Mouse (Mus musculus) adrenal gland, adult 8-10 months (tissue): ENCODE measurements at regions not wholly inside any gene's neighbourhood (a gene's known extent, or its start where the extent isn't known, plus 50 kb on each side); places are given as distances from the start of the nearest gene placed in this dataset.
A peak's percentile ranks its signal among the peaks of the same experiment; 100 is the strongest.
"Not testable (repeated sequence)": the region's sequence is repeated elsewhere in the genome, so short reads cannot be mapped to it uniquely, and the experiment has no call there.

Experiments used
- DNase-seq: peaks from one replicate; pipeline ENCODE4 v3.0.0; 2022

DNA sequence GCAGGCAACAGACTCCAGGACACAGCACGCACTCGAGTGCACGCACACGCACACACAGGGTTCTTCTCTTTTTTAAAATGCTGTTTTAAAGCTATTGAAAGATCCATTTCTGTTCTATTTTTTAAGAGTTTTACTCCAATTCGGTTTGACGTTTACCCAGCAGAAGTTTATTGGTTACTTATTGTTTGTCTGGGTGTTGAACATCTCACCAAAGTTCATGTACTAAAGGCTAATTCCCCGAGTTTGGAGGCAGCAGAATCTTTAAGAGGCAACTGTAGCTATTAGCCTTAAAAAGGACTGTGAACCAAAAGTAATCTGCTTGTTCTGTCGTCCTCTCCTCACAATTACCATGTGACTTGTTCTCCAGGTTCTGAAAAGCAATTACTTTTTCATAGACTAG is 263.0 kb upstream of the Nfia start:
- no peak for DNase-seq

DNA sequence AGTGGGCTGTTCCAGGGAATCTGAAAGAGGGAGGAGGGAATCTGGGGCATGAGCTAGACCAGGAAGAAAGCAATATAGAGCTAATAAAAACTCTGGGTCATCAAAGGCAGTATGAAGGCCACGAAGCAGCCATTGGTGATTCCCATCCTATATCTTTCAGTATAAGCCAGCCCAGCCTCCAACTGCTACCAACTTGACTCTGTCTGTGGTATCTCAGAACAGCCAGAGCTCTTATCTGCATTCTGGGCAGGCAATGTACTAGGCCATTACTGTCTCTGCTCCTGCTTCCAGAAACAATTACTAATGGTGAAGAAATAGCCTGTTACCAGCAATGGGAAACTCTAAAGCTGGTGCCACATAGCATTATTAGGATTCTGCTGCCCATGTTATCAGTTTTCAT is 266.8 kb upstream of the Nfia start:
- no peak for DNase-seq

DNA sequence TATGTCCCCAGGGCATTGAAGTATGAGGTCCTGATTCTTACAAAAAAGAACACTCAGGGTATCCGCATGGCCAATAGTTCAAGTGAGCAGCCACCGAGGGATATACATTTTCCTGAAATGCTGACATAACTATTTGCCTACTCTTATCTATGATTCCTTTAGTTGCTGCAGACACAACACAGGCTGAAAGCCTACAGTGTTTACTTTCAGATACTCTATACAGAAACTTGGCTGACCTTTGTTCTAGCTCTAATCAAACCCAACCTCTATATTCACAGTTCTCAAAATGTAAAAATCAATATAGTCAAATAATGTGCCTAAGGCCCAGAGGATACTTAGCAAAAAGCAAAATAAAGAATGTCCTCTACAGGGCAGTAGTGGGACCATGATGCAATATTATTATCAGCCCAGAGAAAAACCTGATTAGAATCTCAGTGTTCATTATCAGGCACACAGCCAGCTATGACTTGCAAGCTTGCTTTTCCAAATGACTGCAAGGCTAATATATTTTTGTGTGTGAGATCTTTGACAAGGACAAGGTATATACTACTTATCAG is 281.2 kb upstream of the Nfia start:
- no peak for DNase-seq

DNA sequence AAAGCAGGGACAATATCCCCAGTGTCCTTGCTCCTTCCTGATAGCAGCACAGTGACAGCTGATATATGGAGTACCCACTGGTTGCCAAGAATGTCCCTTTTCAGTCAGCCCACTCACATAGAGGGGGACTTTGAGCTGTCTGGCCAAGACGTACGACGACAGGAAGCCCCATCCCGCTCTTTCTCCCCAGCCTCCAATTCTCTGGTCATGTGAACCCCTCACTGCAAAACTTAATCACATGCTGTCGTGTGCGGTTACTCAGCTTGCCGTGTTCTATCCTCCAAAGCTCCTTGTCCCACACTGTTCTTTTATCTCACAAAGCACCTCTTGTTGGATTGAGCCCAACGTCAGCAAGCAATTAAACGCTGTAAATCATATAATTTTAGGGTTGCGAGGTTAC is 286.2 kb upstream of the Nfia start:
- no peak for DNase-seq

DNA sequence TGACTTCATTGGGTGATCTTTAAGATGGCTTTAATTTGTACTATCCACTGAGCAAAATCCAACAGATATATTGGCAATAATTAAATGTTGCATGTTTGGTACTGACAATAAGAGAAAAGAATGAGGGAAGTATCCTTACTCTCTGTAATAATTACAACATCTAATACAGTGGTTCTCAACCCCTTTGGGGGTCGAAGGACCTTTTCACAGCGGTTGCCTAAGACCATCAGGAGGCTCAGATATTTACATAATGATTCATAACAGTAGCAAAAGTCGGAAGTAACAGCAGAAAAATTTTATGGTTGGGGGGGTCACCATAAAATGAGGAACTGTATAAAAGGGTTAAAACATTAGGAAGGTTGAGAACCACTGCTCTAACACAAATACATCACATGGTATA is 287.3 kb upstream of the Nfia start:
- no peak for DNase-seq

DNA sequence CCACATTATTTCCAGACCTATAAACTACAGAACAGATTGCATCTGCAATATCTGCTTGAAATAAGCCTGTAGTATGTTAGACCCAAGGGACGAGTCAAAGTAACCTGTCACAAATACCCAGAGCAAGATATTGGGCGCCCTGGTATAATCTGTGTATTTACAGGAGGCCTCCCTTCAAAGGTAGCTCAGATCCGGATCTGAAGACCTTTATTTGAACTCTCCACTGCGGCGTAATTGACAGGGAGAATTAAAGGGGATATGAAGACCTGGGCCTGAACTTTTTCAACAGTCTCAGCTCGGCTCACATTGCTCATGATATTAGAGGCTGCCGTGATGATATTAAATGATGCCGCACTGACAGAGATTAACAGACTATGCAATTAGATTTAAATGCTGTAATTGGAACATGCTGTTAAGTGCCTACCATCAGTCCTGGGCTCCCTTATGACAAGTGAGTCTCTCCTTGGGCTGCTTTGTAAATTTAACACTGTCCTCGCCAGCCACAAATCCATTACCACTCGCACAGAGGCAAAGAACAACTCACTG is 289.8 kb upstream of the Nfia start:
- no peak for DNase-seq

DNA sequence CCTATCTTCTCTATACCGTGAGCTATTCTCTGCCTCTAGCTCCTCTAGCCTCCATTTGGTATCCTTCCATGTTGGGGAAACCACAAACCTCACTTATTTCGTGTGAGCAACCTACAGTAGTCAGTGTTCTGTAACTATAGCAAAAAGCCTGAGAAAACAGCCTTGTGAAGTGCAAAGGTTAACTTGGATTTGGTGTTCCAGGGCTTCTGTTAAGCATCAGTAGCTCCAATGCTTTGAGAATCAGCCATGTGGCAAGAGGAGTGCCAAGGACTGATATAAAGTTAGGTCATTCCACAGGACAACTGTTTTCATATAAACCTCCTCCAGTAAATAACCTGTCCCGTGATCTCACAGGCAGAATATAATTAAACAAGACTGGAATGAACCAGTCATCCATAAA is 290.7 kb upstream of the Nfia start:
- no peak for DNase-seq

DNA sequence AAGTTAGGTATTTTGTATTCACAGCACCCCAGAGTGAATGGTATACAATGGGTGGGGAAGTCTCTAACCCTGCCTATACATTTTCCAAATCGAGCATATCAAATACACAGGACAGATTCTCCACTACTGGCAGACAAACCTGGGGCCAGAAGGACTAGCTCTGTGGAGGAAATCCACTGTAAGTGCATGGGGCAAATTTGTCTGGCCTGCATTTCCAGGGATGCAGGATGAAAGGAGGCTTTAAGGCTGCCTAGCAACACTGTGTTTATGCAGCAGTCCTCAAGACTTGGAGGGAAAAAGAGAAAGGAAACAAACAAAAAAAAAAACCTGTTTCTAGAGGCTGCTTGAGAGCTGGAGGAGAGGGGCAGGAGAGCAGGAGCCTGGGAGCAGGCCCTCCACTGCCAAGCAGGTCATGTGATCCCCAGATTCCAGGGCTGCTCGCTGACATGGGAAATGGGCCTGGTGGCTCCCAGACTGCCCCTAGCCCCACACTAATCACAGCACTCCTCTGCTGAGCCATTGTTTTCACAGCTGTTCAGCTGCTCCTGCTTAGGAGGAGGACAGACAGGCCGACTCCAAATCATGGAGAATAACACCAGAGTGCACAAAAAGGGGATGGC is 293.7 kb upstream of the Gm10192 start:
- no peak for DNase-seq

DNA sequence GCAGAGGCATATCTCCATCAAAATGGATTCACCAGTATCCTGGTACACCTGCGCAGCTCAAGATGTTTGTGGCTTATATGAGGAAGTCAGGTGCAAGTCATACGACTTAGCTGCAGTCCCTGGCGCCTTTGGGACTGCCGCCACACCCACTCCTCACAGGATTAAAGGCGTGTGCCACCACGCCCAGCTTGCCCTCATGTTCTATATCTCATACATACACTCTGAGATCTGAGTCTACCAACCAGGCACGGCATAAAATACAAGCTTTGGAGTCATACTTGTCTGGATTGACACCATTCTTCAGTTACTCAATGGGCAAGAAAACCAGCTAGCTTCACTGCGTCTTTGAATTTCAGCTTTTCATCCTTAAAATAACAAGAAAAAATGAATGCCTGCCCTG is 290.5 kb upstream of the Gm10192 start:
- not testable (repeated sequence) for DNase-seq

DNA sequence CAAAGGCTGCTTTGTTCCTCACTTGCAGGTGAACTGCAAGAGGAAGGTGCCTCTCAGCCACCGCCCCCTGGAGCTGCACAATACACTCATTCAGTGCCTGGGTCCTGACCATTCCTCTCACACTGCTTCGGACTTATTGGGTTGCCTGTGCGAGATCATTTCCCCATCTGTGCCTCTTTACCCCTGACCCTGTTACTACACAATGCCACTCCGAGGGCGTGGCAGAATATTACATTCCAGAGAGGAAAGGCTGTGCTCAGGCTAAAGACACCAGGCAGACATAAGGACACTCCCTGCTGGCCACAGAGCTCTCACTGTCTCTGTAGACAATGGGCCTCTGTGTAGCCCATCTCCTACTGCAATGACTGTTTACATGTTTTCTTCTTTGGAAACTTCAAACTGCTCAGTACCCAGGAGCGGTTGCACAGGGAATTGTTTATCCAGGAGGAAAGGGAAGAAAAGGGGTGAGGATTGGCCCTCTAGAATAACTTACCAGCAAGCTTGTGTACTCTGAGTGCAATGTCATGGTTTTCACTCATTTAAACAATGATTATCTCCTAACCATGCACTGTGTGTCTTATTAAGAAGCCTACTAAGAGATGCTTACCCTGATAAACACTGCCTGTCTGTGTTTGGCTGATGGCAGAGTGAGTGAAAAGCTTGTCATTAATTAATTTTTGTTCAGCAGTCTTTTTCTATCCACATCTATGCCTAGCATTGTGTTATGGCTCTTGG is 283.1 kb upstream of the Gm10192 start:
- DNase-seq, result no peak

DNA sequence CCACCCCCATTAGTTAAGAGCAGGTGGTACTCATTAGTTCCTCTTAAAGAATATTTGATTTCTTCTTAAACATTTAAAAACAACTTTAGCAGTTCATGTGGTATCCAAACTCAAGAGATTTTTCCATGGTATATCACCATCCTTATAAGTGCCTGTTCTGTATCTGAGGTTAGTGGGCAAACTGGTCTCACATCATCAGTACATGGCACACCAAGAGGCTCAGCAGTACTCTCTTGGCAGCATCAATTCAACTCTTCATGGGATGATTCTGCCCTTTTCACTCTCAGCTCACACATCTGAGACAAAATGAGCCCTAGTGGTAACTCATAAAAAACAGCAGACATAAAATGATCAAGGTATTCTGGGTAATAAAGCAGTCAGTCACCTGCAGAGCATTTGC is 282.6 kb upstream of the Gm10192 start:
- no peak for DNase-seq

DNA sequence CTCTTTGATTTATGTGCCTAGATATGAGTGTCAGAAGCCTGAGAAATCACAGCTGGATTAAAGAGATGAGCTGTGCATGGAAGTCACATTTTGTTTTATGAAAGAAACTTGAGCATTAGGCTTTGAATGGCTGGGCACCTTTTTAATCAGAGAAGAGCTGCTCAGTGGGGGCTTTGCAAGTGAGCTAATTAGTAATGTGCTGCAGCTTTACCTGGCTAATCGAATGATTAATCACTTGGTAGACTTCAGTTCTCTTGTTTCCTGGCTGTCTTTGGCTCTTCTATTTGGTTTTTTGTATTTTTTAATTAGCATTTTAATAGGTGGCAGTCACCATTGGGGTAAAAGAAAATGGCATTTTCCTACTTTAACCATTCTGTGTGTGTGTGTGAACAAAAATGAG is 278.2 kb upstream of the Gm10192 start:
- no peak for DNase-seq

DNA sequence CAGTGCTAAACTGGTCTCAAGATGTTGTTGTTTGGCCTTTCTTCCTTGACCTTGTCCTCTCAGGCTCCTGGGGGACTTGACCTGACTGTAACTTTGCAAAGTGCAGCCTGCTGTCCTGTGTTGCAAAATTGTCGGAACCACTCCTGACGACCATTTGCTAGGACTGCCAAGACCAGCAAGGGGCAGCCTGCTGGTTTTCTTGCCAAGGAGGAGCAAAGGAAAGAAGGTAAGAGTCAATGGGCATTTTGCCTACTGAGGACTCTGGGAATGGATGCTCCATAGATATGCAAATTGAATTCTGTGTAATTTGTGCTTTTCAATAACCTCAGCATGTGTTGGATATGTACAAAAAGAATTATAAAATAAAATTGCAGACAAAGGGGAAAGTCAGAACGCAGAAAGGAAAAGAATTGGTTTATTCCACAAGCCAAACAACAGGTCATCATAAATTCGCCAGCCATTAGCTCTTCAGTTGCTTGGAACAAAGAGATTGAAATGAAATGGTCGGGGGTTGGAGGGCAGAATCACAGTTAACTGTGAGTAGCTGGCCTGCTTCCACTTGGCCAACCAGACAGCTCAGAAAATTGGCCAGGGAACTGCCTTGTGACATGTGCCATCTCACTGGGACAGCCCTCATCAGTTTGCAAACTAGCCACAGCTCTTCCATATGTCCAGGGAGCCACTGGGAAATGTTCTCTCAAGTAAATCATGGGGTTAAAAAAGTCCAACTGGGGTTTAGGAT is 256.5 kb upstream of the Gm10192 start:
- peak; percentile 14 for DNase-seq

DNA sequence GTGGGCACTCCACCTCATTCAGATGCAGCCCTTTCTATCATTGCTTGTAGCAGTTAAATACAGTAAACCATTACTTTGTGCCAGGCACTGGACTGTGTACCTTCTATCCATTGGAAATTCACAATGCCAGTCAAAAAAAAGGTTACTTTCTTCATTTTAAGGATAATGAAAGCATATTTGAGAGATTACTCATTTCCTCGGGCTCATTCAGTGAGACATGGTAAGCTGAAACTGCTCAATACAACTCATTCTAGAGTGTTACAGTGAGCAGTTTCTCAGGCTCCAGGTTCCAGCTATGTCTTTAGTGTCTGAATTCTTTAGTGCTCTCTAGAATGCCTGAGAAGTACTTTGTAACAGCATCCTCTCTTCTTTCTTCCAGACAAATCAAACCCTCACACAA is 249.7 kb upstream of the Gm10192 start:
- no peak for DNase-seq

DNA sequence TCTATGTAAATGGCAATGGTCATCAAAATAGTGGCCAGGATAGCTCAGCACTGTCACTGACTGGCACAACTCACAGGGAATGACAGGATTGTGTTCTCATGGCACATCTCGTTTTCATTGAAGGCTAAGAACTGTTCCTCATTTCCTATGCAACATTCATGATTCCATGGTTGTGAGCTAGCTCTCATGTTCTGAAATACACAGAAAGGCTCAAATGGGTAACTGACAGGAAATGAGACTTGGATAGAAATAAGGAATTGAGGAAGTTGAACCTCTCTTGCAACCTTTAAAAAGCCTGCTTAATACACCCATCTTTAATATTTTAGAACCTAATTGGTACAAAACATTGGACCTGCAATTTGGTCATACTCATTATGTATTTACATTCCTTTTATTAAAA is 249.1 kb upstream of the Gm10192 start:
- DNase-seq, result no peak

DNA sequence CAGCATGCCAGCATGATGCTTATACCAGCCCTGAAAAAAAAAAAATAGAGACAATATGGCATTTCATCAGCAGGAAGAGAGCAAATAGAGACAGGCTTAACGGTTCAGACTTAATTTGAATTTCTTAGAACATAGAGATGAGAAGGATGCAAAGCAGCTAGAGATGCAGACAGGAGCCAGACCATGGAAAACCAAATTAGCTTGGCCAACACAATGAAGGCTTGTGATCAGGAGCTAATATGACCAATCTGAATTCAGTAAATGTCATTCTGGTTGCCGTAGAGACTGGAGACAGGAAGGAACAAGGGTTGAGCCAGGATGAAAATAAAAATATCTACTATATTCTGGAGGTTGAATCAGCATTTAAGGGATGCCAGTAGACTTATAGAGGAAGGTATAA is 248.3 kb upstream of the Gm10192 start:
- DNase-seq, result no peak

DNA sequence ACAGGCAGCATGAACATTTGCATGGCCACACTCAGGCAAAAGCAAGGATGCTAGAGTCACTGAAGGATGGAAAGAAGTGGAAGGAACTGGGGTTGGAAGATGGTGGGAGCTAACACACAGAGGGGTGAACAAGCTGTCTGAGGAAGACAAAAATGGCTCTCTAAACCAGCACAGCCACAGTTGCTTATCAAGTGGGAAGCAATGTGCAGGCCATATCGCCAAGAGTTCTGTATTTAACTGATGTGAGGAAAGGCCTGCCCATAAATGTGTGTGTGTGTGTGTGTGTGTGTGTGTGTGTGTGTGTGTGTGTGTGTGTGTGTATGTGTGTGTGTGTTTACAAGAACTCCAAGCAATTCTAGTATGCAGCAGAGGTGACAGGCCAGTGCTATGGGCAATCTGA is 236.9 kb upstream of the Gm10192 start:
- no peak for DNase-seq

DNA sequence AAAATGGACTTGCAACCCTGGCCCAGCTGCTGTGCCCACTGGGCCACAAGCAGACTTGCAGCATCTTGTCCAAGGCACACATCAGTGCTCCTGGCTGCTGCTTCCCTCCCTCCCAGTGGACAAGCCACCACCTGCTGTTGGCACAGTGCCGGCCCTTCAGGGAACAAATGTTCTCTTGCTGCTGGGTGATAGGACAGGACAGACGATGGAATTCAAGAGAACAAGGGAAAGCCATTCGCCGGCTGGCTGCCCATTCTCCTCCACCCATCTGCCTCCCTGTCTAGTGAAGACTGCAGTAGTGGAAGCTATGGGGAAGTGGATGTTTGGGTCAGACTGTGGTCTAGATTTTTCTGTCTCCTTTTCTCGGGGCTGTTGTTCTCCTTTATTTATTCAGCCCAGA is 235.7 kb upstream of the Gm10192 start:
- peak; percentile 32 for DNase-seq

DNA sequence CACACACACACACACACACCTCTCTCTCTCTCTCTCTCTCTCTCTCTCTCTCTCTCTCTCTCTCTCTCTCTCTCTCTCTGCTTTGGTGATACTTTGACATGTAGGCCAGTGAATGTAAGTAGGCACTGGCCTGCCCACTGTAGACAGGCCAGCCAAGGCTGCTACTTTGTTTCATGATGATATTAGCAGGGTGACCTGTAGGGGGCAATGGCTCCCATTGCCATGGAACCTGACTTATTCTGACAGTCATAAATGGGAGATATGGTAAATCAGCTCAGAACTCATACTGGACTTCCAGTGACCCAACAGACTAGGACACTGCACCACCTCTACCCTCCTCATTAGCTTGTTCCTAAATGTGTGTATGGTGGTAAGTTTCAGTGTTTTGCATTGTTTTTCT is 235.0 kb upstream of the Gm10192 start:
- DNase-seq, result no peak

DNA sequence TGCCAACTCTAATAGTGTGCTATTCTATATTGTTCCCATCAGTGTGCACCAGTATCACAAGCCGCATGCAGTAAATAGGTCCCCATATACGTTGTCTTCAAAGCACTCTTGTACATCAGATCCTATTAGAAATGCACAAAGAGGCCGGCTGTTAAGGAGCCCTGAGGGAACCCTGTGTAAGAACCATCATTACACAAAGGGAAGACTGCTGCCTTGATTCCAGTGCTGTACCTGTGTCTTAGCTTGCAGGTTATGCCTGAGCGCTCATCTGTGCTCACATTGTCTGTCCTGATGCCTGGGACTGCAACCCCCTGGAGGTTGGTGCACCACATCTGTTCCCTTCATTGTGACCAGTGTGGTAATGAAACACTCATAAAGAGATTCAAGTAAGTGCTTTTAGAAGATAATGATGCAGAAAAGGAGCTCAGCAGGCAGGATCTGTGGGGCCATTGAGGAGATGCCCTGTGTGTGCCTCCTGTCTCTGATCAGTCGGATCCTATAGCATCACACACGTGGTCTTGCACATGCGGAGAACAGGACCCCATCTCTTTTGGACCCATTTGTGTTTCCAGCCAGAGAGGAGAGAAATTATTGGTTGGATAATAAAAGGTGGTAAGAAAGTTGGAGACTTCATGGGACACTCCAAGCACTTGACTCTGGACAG is 225.8 kb upstream of the Gm10192 start:
- DNase-seq, result no peak

DNA sequence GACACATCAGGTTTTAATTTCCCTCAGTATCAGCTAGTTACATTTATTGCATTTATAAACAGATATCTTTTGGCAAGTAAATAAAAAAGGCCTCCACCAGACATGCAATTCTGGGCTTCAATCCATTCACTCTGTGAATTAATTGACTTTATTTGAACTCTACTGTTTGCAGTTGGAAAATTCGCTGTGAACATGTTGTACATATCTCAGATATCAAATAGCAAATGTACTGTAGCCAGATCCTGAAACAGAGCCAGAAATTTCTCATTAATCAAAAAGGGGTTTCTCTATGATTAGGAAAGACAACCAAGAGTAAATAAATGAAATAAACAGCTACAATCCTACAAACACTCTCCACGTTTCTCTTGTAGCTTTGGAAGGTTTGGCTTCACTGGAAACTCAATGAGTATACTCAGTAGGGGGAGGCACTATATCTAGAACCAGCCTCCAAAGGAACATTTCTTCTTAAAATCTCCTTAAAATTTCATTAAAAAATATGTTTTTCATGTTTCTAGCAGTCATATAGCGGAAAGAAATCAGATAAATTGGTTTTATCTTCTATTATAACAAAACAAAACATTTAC is 211.8 kb upstream of the Gm10192 start:
- no peak for DNase-seq

DNA sequence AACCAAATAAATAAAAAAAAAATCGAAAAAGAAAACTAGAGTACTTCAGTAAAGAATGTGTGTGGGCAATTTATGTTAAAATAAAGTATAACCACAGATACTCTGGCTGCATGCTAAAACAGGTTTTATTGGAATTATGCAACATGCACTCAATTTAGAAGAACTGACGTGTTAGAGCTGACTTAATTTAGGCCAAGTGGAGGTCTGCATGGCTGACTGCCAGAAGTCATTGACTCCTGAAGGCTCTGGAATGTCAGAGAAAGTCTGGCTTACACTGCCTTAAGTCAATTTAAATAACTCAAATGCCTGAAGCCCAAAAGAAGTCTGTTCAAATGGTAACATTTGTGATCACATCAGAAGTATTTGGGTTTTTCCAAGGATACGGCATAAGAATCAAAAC is 198.1 kb upstream of the Gm10192 start:
- DNase-seq, result no peak
